Mouse (Mus musculus): ENCODE data around the gene Loxl1.

DNA sequence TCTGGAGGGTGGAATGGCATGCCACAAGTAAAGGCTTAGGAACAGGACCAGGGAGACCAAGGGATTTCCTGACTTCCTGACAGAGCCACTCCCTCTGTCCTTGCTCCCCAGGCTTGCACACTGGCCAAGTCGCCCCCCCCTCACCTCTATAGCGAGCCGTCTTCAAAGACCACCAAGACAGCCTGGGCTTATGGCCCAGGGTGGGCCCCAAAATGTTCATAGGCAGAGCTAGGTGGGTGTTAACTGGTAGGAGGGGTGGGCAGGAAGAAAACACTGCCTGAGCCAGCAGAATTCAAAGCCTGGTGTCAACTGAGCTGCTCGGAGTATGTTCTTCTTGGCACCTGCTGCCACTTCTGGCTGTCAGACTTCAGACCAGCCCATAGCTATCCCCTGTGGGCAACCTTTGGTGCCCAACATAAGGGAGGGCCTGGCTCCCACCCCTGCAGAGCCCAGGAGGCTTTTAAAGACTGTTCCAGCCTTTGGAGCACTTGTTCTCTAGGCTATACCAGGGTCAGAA lies 15.0 kb downstream of the Loxl1 start:
- no peak for TF ChIP-seq CTCF (IDR thresholded peaks at IDR 0.05; ENCODE audit: low read depth, low read length)
- no peak for TF ChIP-seq POLR2A (IDR thresholded peaks at IDR 0.05; ENCODE audit: insufficient read depth, low read length)
- TF ChIP-seq EP300 (IDR thresholded peaks at IDR 0.05; ENCODE audit: insufficient read depth, low read depth, low read length) = no peak
